Mouse (Mus musculus) spleen, postnatal 36 days (tissue): Measurements from ENCODE around the gene Rab40c.

ENCODE experiments used
- DNase-seq, 2 experiments: peaks; one replicate each; pipeline ENCODE4 v3.0.0; 2022; ENCODE audit warnings: low spot score in 2 of 2, mixed read lengths in 1 of 2

The Rab40c gene

GRCm38 (mm10) chr17:25900193-25900592 is 19.3 kb downstream of the Rab40c start:
- DNase-seq = no peak

GRCm38 (mm10) chr17:25895891-25896290 is 23.6 kb downstream of the Rab40c start:
- DNase-seq = no peak

GRCm38 (mm10) chr17:25895415-25895814 is 24.1 kb downstream of the Rab40c start:
- DNase-seq = no peak

DNA sequence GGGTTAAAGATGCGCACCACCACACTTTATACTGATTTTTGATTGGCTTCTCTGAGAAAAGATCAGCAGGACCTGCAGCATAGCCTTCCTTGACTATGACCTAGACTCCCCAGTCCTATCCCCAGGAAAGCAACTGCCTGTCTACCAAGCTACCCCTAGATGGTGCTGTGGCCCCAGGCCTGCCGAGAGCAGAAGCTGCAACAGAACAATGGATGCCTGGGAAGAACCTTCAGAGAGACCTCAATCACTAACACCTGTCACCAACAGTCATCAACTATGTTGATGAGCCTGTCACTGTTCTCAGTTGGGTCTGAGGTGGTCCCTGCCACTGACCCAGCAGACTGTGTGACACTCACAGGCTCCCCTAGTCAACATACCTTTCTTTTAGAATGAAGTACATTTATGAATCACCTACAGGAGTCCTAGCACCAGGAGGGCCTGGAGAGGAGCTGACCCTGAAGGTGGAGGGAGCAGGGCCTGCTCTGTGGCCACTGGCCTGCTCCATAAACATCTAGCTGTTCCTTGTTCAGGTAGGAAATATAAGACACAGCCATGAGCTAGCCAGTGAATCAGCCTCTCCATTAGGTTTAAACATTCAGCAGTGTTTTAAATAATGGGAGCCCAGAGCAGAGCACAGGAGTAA is 25.4 kb downstream of the Rab40c start:
- DNase-seq = peak; percentile 70 to 71

DNA sequence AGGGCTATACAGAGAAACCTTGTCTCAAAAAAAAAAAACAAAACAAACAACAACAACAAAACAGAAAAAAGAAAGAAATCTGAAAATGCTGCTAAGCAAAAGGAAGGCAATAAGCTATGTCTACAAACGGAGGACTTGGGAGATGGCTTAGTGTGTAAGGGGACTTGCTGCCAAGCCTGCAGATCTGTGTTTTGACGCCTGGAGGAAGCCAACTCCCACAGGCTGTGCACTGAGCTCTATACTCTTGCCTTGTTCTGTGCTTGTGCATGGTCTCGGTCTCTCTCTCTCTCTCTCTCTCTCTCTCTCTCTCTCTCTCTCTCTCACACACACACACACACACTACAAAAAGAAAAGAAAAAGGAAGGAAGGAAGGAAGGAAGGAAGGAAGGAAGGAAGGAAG is 30.7 kb downstream of the Rab40c start:
- no peak for DNase-seq

DNA sequence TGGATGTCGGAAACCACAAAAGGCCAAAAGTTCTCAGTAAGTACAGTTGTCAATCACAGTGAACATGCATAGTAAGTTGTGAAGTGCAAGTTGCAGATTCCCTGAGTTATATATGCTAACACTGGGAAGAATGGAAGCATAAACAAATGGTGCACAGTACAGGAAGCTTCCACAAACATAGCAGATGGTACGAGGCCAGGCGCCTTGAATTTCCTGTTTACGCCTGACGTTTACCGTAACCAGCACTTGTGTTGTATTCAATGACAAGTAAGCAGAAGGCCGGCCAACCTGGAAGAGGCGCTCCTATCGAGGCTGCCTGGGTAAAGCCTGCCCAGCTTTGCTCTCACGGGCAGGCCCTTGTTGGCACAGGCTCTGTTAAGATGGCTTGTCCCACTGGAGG is 32.1 kb downstream of the Rab40c start:
- no peak for DNase-seq

GRCm38 (mm10) chr17:25886806-25887205 is 32.7 kb downstream of the Rab40c start:
- no peak for DNase-seq

DNA sequence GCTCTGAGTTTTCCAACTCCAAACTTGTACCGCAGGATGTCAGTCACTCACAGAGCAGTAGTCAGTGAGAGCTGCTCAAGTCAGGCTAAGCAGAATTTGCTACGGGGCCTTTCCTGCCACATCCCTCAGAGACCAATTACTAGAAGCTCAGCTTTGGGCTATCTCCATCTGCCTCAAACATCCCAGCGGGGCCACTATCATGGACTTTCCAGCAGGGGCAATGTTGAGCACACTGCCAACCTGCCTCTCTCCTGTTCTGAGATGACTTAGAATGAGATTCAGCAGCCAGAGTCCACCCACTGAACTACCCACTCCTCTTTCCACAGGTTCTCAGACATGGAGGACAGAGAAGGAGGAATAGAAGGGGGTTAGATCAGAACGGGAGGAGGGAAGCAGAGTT is 33.9 kb downstream of the Rab40c start:
- no peak for DNase-seq

GRCm38 (mm10) chr17:25883824-25884223 is 35.7 kb downstream of the Rab40c start:
- no peak for DNase-seq

- DNase-seq = no peak
These were observed 36.3 kb downstream of the Rab40c start for GRCm38 (mm10) chr17:25883268-25883667.

DNA sequence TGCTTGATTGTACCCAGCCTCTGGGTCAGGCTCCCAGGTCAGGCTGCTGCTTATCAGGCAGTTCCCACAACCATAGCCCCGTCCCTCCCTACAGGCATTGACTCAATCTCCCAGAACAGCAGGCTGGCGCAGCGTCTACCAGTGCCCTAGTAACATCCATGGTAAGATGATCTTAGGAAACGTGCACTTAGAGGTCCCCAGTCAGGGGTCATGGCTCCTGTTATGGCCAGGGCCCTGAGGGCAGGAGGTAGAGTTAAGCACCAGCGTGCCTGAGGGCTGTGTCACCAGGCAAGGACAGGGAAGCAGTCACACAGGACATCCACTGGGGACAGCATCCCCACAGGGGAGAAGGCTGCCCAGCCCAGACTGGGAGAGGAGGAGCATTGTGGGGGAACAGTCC is 37.2 kb downstream of the Rab40c start:
- no peak for DNase-seq

DNA sequence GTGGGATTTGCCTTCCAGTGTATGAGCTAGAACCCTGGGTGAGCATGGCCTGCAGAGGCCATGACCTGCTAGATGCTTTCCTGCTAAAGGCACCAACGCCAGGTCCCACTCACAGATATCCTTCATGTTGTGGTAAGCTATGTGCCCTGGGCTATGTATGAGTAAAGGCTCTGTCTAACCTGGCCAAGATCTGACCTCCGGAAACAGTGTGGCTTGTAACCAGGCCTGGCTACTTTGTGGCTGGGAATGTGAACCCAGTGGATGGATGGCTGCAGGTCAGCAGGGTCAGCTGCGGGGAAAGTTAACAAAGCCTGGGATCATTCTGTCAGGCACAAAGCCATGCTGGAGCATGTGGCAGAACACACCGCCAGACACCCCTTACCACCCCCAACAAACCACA is 37.8 kb downstream of the Rab40c start:
- no peak for DNase-seq

DNA sequence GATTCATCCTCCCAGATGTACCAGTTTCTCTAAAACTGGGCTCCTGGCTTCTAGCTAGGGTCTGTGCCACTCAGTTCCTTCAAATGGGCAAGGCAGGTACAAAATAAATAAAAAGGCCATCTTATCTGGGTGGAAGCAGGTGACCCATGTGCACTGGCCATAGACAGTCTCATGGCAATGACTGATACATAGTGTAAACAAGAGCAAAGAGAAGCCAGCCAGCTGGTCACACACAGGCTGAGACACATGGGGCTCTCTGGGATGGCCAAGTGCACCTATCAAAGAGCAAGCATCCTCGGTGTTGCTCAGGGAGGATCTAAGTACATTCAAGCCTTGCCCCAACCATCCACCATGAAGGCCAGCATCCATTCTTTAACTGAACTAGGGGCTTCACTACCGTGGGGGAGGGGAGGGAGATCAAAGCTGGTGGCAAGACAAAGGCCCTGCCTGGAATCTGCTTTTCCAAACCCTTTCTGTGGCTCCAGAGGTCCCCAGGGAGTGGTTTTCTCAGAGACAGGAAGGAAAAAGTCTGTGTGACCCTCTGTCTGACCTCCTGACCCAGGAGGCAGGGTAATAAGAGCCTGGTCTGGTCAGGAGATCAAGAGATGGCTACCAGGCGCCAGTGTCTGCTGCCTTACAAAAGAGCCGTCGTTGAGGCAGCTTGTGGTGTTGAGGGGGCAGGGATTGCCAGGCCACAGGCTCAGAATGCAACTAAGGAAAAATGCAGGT is 38.5 kb downstream of the Rab40c start:
- DNase-seq = no peak

DNA sequence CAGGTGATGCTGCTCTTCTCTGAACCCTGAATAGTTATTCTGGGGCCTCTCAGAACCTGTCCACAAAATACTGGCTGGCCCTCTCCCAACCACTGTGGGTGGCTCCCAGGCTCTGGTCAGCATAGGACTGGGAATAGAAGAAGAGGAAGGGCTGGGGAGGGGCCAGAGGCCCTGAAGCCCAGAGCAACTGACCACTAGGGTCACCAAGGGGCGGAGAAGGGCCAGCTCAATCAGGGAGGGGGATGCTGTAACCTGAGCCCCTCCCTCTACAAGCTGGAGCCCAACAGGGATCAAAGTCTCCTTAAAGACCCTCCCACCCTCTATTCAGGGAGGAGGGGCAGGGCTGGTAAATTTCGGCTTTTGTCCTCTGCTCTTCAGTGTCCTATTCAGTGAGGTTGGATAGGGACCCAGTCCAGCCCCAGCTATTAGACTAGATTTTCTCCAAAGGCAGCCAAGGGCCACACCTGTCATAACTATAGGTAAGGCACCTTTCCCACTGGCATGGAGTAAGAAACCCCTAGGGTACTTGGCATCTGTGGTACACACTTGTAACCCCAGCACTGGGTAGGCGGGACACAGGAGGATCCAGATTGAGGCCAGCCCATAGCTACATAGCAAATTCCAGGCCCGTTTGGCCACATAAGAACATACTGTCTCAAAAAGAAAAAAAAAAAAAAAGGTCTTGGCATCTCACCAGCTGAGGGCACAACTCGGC is 39.2 kb downstream of the Rab40c start, which contains the start of gene Wfikkn1:
Gene Wfikkn1 (minus strand): TSS at position 663 of the 715 bp plus-strand sequence.
- DNase-seq = no peak

- no peak for DNase-seq
These were observed 39.8 kb downstream of the Rab40c start for GRCm38 (mm10) chr17:25879750-25880149.

- no peak for DNase-seq
These were observed 40.3 kb downstream of the Rab40c start for GRCm38 (mm10) chr17:25879261-25879660.

DNA sequence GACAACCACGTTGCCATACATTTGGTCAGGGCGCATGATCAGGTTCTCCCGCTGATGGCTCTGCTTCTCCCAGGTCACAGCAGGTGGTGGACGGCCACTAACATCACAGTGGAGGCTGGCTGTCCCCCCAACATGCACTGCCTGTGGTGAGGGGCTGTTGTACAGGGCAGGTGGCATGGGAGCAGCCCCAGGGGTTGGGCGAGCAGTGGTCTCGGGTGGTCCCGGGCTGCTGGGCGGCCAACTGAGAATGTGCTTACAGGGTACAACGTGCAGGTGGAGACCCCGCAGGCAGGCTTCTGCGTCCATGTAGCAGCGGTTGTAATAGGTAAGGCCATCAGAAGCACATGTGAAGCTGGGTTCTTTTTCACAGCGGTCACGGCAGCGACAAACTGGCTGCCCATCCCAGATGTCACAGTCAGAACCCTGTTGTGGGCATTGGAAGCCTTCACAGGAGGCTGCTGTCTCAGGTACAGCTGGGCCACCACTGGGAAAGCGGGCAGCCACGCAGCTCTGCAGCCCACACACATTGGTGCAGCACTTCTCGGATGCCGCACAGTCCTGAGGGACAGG is 40.8 kb downstream of the Rab40c start:
- DNase-seq = no peak

GRCm38 (mm10) chr17:25877741-25878610 is 41.6 kb downstream of the Rab40c start:
- no peak for DNase-seq

DNA sequence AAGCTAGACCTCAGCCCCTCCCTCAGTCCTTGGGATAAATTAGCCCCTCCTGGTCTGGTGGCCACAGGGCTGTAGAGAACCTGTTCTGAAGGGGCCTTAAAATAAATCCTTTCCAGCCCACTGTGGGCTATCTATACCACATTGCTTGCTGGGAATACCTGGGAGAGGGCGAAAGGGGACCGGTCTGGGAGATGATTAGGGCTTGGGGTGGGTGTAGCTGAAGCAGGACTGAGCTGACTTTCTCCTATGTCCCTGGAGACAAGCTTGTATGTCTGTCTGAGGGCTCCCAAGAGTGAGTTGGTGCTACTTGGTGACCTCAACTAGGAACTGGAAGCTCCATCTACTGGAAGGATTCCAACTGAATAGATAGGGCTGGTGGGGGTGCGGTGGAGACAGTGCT is 42.5 kb downstream of the Rab40c start:
- no peak for DNase-seq

- DNase-seq = no peak
These were observed 43.1 kb downstream of the Rab40c start for GRCm38 (mm10) chr17:25876347-25876915.
